Mouse (Mus musculus): ENCODE results near the gene Grik4. TPM values are rescaled to one million over a fixed set of nuclear protein-coding genes. Genes with fewer than 3 reads are reported as not detected.

Grik4 gene
- total and polyA plus RNA-seq, 3 experiments: not detected

GRCm38 (mm10) chr9:42642821-42643220 lies 301.5 kb downstream of the Grik4 start:
- H3K4me1 ChIP-seq (ENCODE audit: control insufficient read depth in 1 of 2, insufficient read depth in 2 of 2): no peaks in the 10 kb centered on the region
- in situ Hi-C loops (cut with MboI; ENCODE audit: low pct_ligation_motif_present, low pct_unique_long_range_greater_than_20kb, low sequenced_read_pairs): no loop called here
- H3K9ac ChIP-seq (ENCODE audit: insufficient read depth, low read depth): no peak overlapping the region
- H3K4me3 ChIP-seq (replicated peaks in 1 of 3; ENCODE audit: low read depth in 2 of 3, low read length in 2 of 3, poor library complexity in 1 of 3): no peak overlapping the region
- no peak overlapping the region for H3K4me2 ChIP-seq (ENCODE audit: insufficient read depth, low read depth, poor library complexity, severe bottlenecking)
- no peak for TF ChIP-seq NELFE (IDR thresholded peaks at IDR 0.05; ENCODE audit: low read depth, low read length)
- TF ChIP-seq SIN3A (IDR thresholded peaks at IDR 0.05; ENCODE audit: low read length): no peak
- TF ChIP-seq CHD1 (IDR thresholded peaks at IDR 0.05; ENCODE audit: low read depth, low read length): no peak
- no peak for TF ChIP-seq ETS1 (conservative IDR thresholded peaks at IDR 0.05; ENCODE audit: low read depth, low read length)
- no peak for TF ChIP-seq PAX5 (IDR thresholded peaks at IDR 0.05; ENCODE audit: low read length)
- TF ChIP-seq MAFK (IDR thresholded peaks at IDR 0.05; ENCODE audit: insufficient replicate concordance, low read length): no peak
- no peak for TF ChIP-seq USF1 (IDR thresholded peaks at IDR 0.05; ENCODE audit: low read depth, low read length)
- no peak for TF ChIP-seq GABPA (IDR thresholded peaks at IDR 0.05; ENCODE audit: insufficient replicate concordance, low read depth, low read length)
- no peak for TF ChIP-seq KAT2A (IDR thresholded peaks at IDR 0.05; ENCODE audit: insufficient replicate concordance, low read length)
- TF ChIP-seq MAX (IDR thresholded peaks at IDR 0.05; ENCODE audit: low read length): no peak
- TF ChIP-seq USF2 (conservative IDR thresholded peaks at IDR 0.05; ENCODE audit: low read depth, low read length): no peak
- no peak for TF ChIP-seq E2F4 (IDR thresholded peaks at IDR 0.05; ENCODE audit: insufficient replicate concordance, low read depth, low read length)
- TF ChIP-seq POLR2A (IDR thresholded peaks at IDR 0.05; ENCODE audit: low read depth, low read length): no peak
- no peaks in the 10 kb centered on the region for H3K79me2 ChIP-seq (replicated peaks; ENCODE audit: control insufficient read depth, extremely low read depth, insufficient read depth, poor library complexity, severe bottlenecking)
- H3K27ac ChIP-seq (ENCODE audit: insufficient read depth, low read depth): no peak overlapping the region
- H3K36me3 ChIP-seq (replicated peaks in 1 of 2; ENCODE audit: control insufficient read depth in 1 of 2, insufficient read depth in 1 of 2, low read length in 1 of 2): no peaks in the 10 kb centered on the region
- H3K9me3 ChIP-seq (replicated peaks; ENCODE audit: low read length): no peaks in the 10 kb centered on the region
- dilution Hi-C loops (cut with MboI; ENCODE audit: extremely low pct_ligation_motif_present, extremely low pct_unique_long_range_greater_than_20kb, low sequenced_read_pairs): no loop called here
- no peak for DNase-seq (ENCODE audit: extremely low read depth)
- H3K27me3 ChIP-seq (replicated peaks): peaks cover 87% of the 10 kb centered on the region

DNA sequence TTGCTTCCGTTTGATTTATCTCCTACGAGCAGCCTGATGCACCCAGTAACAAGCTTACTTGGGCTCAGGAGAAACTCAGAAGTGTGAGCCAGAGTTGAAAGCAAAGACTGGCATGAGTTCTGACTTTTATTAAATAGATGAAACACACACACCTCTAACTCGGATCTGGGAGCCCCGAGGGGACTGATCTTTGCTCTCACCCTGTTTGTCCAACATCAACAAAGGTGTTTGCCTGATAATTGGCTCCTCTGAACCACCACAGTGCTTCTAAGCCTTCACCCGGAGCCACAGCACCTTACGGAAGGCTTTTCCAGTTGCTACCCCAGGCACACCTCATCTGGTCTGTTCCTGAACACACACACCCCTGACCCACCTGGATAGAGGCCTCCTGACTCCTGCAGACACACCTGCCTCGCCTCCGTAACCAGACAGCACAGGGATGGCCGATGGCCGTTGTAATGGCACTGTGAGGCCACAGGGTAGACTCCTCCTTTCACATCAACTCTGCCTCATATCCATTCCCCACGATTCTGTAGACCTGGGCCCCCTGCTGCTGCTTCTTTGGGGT lies 302.7 kb downstream of the Grik4 start:
- no peak for TF ChIP-seq USF2 (conservative IDR thresholded peaks at IDR 0.05; ENCODE audit: low read depth, low read length)
- TF ChIP-seq ETS1 (conservative IDR thresholded peaks at IDR 0.05; ENCODE audit: low read depth, low read length): no peak
- TF ChIP-seq MYC (IDR thresholded peaks at IDR 0.05; ENCODE audit: low read depth, low read length): no peak
- no peak for TF ChIP-seq RCOR1 (conservative IDR thresholded peaks at IDR 0.05; ENCODE audit: low read depth, low read length)
- TF ChIP-seq SMC3 (IDR thresholded peaks at IDR 0.05; ENCODE audit: low read depth, low read length): no peak
- no peak for TF ChIP-seq CTCF (conservative IDR thresholded peaks at IDR 0.05 in 1 of 2, IDR thresholded peaks at IDR 0.05 in 1 of 2; ENCODE audit: low read depth in 2 of 2, low read length in 2 of 2)
- no peak for TF ChIP-seq NRF1 (IDR thresholded peaks at IDR 0.05; ENCODE audit: low read depth, low read length)
- no peak for TF ChIP-seq PAX5 (IDR thresholded peaks at IDR 0.05; ENCODE audit: low read length)
- no peak for TF ChIP-seq UBTF (IDR thresholded peaks at IDR 0.05; ENCODE audit: low read depth, low read length)
- no peak for TF ChIP-seq KAT2A (IDR thresholded peaks at IDR 0.05; ENCODE audit: insufficient replicate concordance, low read length)
- no peak for TF ChIP-seq E2F4 (IDR thresholded peaks at IDR 0.05; ENCODE audit: insufficient replicate concordance, low read depth, low read length)
- TF ChIP-seq MXI1 (IDR thresholded peaks at IDR 0.05; ENCODE audit: low read depth, low read length): no peak
- no peak for TF ChIP-seq MAZ (IDR thresholded peaks at IDR 0.05; ENCODE audit: low read depth, low read length)
- TF ChIP-seq RAD21 (IDR thresholded peaks at IDR 0.05; ENCODE audit: low read depth, low read length): no peak
- no peak for TF ChIP-seq USF1 (IDR thresholded peaks at IDR 0.05; ENCODE audit: low read depth, low read length)
- TF ChIP-seq TCF12 (IDR thresholded peaks at IDR 0.05; ENCODE audit: low read depth, low read length): no peak
- no peak for DNase-seq (ENCODE audit: extremely low read depth)
- Histone ChIP-seq H3K9ac (ENCODE audit: insufficient read depth, low read depth) (no peak overlapping the region), H3K27ac (ENCODE audit: insufficient read depth, low read depth) (no peak overlapping the region), H3K4me1 (ENCODE audit: control insufficient read depth in 1 of 2, insufficient read depth in 2 of 2) (no peaks in the 10 kb centered on the region), H3K79me2 (replicated peaks; ENCODE audit: control insufficient read depth, extremely low read depth, insufficient read depth, poor library complexity, severe bottlenecking) (no peaks in the 10 kb centered on the region), H3K4me3 (replicated peaks in 1 of 3; ENCODE audit: low read depth in 2 of 3, low read length in 2 of 3, poor library complexity in 1 of 3) (no peak overlapping the region), H3K9me3 (replicated peaks; ENCODE audit: low read length) (no peaks in the 10 kb centered on the region), H3K36me3 (replicated peaks in 1 of 2; ENCODE audit: control insufficient read depth in 1 of 2, insufficient read depth in 1 of 2, low read length in 1 of 2) (no peaks in the 10 kb centered on the region), H3K4me2 (ENCODE audit: insufficient read depth, low read depth, poor library complexity, severe bottlenecking) (no peak overlapping the region), H3K27me3 (replicated peaks) (peaks cover 87% of the 10 kb centered on the region)
- dilution Hi-C loops (cut with MboI; ENCODE audit: extremely low pct_ligation_motif_present, extremely low pct_unique_long_range_greater_than_20kb, low sequenced_read_pairs) (no loop called here), in situ Hi-C loops (cut with MboI; ENCODE audit: low pct_ligation_motif_present, low pct_unique_long_range_greater_than_20kb, low sequenced_read_pairs) (no loop called here)

All from CH12.LX (cell line).